Mouse (Mus musculus) kidney, adult 11 months (tissue): ENCODE measurements around the gene Astn2.

ENCODE experiments used
- DNase-seq: peaks from one replicate; pipeline ENCODE4 v3.0.0; 2022

The Astn2 gene

DNA sequence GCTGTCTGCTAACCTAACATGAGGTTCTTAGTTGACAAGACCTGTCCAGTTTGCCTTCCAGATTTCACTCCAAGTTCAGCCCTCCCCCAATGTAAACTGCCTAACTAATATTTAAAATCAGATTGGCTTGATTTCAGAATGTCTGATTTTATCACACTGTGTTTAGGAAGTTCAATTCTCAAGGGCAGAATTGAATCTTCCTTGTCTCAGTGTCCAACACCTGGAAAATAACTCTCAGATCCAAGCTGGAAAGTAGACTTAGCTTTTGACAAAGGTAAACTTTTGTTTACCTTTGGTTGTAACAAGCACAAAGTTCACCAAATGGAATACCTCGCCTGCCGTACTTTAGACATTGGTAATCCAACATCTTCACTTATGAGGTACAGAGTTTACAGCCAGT is 1027.8 kb downstream of the Astn2 start:
- no peak for DNase-seq

DNA sequence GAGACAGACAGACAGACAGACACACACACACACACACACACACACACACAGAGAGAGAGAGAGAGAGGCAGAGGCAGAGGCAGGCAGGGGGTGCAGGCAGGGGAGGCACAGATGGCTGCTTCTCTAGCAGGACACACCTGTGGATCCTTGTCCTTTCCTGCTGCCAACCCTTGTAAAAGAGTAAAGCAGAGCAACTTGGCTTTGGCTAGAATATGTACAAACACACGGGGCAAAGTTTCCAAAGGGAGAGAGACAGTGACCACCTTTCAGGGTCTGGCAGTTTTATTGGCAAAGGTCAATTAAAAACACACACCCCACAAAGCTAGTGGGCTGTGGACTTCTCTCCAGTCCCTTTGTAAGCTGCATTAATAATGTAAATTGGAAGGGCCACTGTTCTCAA is 1030.6 kb downstream of the Astn2 start:
- DNase-seq, result no peak

- no peak for DNase-seq
Measured at GRCm38 (mm10) chr4:65372731-65373130, 1031.7 kb downstream of the Astn2 start.

DNA sequence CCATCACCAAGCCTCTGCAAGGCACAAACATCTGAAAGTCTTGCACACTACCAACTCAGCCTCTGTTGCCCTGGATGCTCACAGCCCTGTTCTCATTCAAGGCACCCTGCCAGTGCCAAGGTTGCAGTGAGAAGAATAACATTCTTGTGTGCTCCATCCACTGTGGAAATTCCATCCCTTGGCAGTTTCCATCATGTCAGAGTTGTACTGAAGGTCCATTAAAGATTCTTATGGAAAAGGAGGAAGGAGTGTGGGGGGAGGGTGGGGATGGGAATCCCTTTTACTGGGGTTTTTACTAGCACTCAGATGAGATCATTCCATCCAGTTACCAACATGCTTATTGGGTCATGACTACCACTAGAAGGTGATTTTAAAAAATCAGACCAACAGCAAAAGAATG is 1037.3 kb downstream of the Astn2 start:
- no peak for DNase-seq

DNA sequence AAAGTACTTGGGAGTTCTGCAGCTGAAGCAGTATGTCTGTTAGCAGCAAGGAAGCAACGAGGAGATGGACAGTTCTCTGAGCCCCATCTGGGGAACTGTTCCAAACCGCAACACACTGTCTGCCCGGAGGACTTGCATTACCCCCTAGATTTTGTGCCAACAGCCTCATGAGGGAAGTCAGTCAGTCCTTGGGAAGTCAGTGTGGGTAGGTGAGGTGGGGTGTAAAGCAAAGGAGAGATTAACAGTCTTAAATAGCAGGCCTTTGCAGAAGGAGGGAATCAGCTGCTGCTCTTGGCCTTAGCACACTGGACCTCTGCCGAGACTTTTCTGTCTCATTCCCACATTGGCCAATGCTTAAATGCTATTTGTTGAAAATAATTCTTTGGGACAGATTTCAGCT is 1049.8 kb downstream of the Astn2 start:
- DNase-seq, result no peak

GRCm38 (mm10) chr4:65350521-65350920 is 1053.9 kb downstream of the Astn2 start:
- DNase-seq, result no peak

DNA sequence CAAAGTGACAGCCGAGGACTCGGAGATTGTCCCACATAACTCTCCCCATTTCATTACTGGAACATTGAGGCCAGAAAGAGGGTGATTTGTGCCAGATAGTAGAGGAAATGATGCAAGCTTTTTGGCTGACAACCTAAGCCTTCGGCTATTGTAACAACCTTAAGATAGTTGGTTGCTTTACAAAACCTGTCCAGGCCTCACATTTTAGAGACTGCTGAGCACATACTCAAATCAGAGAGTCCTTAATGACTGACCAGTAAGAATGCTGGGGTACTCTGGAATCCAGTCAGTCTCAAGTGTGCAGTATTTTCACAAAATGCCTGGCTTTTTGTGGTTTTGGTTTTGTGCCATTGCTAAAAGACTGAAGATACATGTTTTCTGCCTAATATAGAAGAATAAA is 1062.6 kb downstream of the Astn2 start:
- no peak for DNase-seq

- peak; percentile 46 for DNase-seq
Measured at GRCm38 (mm10) chr4:65333718-65334117, 1070.7 kb downstream of the Astn2 start.
